Mouse (Mus musculus) c-Kit-positive CD71-positive TER-119-negative erythroid progenitor cells, embryonic 14.5 days (primary cell): ENCODE measurements at regions not wholly inside any gene's neighbourhood (a gene's known extent, or its start where the extent isn't known, plus 50 kb on each side); places are given as distances from the start of the nearest gene placed in this dataset.
"Not testable (repeated sequence)": the region's sequence is repeated elsewhere in the genome, so short reads cannot be mapped to it uniquely, and the experiment has no call there.

Experiments used
- DNase-seq: peaks from one replicate; pipeline ENCODE4 v3.0.0-alpha.2; 2013; ENCODE audit warnings: low read depth

DNA sequence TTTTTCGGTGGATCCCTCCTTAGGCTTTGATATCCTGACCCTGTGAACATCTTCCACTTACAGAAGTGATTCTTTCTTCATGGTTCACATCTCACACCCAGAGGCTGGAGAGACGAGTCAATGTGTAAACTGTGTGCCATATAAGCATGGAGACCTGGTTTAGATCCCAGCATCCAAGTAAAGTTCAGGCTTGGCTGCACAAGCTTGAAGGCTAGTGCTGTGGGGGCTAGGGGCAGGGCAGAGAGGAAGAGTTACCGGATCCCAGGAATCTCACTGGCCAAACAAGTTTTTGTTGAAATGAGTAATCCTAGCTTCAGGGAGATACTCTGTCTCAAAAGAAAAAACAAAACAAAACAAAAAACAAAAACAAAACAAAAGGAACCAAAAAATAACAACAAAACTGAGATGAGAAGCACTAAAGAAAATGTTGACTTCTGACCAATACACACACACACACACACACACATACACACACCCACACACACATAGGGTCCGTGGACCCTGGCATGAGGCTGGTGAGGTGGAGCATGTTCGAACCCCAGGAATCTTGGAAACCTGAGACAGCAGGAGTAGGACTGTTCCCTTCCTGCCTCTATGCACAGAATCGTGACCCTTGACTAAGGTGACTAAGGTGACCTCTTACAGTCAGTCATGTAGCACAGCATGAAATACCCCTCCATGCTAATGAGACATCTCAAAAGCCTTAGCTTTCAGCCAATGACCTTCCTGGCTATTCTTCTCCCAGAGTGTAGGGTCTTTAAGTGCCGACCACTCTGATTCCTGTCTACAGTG lies 55.2 kb downstream of the Gm12728 start:
- DNase-seq, result no peak

DNA sequence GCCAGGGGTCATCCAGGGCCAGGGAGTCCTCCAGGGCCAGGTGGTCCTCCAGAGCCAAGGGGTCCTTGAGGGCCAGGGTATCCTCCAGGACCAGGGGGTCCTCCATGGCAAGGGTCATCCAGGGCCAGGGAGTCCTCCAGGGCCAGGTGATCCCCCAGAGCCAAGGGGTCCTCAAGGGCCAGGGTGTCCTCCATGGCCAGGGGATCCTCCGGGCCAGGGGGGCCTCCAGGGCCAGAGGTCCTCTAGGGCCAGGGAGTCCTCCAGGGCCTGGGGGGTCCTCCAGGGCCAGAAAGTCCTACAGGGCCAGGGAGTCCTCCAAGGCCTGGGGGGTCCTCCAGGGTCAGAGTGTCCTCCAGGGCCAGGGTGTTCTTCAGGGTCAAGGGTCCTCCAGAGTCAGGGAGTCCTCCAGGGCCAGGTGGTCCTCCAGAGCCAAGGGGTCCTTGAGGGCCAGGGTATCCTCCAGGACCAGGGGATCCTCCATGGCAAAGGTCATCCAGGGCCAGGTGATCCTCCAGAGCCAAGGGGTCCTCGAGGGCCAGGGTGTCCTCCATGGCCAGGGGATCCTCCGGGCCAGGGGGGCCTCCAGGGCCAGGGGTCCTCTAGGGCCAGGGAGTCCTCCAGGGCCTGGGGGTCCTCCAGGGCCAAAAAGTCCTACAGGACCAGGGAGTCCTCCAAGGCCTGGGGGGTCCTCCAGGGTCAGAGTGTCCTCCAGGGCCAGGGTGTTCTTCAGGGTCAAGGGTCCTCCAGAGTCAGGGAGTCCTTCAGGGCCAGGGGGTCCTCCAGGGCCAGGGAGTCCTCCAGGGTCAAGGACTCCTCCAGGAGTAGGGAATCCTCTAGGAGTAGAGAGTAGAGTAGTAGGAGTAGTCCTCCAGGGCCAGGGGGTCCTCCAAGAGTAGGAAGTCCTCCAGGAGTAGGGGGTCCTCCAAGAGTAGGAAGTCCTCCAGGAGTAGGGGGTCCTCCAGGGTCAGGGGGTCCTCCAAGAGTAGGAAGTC lies 56.6 kb downstream of the Gm12728 start:
- DNase-seq, result not testable (repeated sequence)

DNA sequence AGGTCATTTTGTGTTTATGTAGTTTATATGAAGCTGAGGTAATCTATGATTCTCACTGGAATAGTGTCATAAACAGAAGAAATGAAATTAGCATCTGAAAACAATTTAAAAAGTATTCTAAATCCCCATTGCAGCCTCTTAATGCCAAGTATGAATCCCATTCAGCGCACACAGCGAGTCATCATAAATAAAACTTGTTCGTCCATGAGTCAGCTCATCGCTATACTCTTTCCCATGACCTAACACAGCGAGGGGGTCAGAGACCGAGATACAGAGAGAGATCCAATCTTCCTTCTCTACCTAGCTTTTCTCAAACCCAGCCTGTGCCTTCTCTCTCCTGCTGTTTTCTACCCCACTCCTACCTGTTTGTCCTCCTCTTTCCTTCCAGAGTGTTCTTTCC lies 63.4 kb downstream of the Gm12728 start:
- no peak for DNase-seq

DNA sequence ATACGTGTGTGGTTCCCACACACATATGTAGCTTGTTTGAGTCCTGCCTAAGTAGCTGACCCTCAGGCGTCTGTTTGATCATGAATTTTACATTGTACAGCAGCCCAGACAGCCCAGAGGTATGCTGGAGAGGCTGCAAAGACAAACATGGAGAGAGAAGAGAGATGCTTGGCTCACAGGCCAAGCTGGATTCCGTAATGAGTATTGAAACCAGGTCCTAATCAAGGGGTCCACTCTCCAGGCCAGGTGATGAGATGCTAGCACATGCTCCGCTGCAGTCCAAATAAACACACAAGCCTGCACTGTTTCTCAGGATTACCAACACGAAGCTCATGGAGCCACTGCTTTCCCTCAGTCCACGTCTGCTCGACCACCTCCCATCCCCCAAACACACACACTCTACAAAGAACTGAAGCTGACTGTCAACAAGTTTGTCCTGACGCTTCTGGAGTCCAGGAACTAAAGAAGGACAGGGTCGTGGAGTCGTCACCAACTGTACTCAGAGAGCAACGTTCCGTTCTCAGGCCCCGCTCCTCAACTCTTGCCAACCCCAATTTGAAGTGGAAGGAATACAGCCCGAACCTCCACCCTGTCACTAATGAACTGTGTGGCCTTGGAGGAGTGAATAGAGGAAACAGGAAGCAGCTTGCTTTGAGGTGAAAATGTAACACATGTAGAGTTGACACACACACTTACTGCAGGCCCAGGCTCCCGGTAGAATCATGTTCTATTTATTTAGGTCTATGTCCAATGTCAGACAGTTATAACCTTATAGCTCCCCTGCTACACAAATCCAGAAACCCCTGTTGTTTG lies 69.6 kb downstream of the Gm12728 start:
- DNase-seq, result no peak

DNA sequence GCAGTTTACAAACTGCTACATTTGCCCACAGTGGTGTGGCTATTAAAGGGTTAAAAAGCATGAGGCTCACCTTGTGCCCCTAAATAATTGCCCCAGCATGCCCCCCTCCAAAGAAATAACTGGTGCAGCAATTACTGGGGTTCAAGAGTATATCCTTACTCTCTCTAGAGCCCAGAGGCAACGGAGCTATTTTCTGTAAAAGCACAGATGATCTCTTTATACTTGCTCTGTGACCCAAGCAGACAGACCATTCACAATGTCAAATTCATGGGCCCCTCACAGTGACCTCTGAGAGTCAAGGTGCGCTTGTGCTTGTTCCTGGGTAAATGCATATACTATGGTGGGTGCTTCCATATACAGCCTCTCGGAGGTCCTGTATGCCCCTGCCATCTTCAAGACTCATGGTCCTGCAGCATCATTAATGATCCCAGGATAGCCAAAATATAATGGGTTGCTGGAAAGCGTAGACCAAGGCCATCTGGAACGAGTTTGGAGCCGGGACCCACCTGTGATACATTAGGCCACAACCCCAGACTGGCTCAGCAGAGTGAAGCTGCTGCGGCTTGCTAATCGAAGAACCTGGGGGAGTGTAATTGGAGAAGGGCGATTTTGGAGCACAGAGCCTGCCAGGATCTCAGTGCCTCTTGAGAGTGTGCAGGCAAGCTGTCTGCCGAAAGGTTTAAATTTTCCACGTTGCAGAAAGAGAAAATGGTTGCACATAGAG lies 71.4 kb downstream of the Gm12728 start:
- DNase-seq, result no peak

DNA sequence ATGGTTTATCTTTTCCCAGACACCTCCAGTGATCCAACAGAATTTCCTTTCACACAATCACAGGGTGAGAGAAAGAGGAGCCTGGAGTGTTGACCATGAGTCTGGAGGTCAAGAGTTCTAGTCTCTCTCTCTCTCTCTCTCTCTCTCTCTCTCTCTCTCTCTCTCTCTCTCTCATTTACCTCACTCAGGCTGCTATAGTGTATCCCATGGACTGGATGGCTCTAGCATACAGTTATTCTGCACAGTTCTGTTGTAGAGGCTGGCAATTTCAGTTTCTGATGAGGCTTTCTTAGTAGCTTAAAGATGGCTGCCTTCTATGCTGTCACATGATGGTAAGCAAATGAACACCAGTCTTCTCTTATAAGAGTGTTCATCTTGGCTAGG lies 72.0 kb downstream of the Gm12728 start:
- DNase-seq, result no peak

DNA sequence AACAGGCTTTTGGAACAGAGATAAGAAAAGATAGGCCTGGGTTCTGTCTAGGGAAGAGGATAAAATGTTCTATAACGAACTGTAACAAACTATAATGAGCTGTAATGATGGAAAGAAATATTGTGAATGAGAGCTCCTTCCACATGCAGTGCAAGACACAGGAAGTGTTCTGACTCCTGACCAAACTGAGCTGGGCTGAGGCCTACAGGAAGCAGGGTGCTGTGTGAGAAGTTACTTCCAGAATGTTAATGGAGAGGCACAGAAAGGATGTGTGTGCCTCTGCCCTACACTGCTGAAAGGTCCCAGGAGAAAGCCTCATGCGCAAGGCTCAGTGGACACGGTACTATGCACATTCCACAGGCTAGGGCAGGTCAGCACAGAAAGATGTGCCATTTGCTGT lies 80.8 kb downstream of the Gm12728 start:
- no peak for DNase-seq

DNA sequence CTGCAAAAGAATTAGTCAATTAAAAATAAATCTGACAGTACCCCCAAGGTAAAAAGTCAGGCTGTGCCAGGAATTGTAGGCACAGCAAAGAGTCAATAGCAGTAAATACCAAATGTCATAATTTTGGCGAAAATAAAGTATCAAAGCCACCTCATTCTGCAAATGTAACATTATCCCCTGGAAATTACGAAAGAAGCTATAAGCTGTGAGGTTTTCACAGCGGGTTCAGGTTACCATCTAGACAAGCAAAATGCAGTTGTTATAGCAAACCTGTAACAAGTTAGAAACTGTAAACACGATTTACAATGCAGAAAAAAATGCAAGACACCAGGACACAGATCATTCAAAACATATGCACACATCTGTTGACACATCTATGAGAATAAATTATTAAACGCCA lies 87.6 kb downstream of the Gm12728 start:
- no peak for DNase-seq

DNA sequence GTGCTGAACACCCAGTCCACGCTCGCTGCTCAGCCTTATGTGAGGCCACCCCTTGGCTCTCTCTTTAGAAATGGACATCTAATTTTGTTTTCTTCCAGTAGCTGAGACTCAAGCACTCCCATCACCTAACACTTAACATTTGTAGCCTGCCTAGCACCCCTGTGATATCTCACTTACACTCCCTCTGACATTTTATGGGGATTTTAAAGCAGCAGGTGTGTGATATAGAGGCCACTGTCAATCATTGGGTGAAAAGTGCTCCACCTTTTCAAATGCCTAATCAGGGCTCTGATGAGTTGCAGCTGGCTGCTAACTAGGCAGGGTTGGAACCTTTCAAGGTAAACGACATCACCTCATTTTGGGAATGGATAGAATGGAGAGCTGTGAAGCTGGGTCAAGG lies 90.2 kb downstream of the Gm12728 start:
- no peak for DNase-seq

DNA sequence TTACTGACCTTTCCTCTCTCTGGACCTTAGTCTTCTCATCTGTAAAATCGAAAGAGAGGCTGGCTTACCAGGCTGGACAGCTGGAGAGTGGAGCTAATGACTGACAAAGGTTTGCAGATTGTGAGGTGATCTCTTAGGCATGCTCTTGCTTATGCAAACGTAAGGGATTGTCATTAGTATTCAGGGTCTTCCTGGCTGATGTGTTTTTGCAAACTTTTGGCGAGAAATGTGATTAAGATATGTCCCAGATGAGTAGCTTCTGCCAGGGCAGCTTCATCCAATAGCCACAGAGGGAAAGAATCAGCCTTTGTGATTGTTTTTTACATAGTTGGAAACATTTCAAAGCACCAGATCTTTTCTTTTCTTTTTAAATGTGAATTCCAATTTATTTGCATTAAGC lies 95.1 kb downstream of the Gm12728 start:
- no peak for DNase-seq

DNA sequence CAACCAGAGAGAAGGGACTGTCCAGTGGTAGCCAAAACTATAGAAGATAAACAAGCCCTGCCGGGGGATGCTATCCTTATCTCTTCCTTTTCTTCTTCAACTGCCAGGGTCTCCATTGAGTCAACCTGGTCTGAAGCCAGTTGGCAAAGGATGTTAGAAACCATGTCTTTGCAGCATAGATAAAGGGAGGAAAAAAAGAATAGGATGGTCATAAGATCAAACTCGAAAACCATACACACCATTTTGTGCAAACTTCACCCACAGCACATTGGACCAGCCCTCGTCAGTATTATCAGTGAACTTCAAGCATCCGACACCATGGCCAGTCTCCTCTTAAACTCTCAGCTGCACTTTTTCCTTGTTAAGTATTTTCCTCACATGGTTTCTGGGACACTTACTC lies 101.8 kb downstream of the Gm12728 start:
- DNase-seq, result no peak

DNA sequence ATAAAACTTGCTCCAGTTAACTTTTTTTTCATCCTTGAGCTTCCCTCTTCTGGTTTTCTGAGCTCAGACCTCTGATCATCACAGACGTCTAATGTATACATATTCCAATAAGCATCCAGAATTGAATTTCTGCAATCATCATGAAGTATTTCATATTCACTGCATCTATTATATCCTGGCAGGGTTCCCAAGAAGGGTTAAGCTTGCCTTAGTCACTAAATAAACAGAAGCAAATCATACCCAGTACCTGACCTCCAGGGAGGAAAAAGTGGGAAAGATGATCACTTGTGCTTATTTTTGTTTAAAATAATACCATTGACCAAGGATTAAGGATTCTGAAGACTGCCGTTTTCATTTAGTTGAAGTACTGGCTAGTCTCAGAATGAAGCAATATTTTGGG lies 102.4 kb downstream of the Gm12728 start:
- DNase-seq, result no peak

DNA sequence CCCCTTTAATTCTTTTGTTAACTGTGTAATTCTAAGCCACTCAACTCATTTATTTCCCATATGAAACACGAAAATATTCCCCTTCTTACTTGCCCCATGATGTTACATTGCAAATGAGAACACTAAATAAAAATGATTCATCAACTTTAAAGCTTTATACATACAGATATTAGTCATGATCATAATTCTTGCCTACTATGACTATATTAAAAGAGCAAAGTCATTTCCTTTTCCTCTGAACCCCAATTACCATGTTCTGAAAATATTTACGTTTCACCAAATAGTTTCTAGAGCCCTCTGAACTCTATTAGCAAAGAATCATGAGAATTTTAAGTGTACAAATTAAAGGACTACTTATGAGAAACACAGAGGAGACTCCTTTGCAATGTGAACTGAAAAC lies 105.4 kb downstream of the Gm12728 start:
- DNase-seq, result no peak

DNA sequence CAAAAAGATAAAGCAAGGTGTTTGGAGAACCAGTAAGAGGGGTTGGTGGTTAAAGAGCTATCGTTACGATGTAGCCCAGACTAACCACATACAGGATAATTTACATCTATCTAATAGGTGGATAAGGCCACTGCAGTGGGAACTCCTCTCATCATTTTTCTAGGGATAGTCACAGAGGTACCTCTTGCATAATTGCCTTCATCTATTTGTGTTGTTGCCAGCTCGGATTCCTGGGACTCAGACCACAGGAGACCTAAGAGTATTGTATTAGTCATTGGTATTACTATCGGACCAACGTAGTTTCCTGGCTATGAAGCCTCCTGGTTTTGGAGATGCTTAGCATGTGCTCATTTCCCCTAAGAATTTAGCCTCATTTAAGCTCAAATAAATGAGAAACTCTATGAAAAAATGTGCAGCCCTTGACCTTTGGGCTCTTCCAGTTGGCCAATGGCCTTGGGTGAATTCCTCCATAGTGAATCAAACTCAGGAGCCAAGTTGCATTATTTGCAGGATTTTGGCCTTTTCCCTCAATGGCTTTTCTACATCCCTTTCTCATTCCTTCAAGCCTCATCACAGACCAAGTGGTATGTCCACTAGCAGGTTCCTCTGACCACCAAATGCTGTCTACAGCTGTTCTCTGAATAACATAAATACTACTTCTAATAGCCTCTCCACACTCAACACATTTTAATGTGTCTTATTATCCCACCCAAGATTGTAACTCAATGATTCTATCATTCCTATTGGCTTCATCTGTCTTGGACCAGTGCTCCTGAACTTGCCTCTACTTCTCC lies 108.6 kb downstream of the Gm12728 start:
- DNase-seq, result no peak

DNA sequence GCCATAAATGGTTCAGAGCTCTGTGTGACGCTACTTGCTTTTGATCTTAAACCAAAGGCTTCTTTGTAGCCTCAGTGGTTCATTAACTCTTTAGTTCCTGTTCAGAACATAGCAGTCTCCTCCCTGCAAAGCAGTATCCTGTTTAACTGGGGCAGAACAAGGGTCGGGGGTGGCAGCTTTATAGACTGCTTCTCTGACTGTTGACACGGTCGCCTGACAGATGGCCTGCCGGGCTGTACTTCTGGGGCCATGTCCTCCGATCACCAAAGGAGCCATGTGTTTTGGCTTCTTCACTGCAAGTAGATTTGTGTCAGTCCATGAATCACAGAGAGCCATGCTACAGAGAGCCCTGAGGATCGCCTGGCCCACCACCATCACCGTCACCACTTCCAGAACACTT lies 115.2 kb downstream of the Gm12728 start:
- DNase-seq, result no peak

DNA sequence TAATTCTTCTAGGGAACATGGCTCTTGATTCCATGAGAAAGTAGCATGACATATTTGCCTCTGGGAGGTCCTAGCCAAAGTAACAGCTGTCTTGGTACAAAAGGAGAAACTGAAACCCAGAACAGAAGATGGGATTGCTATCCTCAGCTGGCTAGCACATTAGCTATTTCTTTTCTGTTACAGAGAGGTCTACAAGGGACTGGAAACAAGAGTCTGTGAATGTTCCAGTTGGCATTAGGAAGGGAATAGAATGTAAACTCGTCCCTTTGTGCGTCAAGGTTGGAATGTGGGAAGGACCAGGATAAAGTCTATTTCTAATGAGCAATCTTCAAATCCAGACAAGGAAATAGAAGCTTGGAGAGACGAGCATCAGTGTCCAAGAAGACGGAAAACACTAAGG lies 116.7 kb downstream of the Gm12728 start:
- no peak for DNase-seq

DNA sequence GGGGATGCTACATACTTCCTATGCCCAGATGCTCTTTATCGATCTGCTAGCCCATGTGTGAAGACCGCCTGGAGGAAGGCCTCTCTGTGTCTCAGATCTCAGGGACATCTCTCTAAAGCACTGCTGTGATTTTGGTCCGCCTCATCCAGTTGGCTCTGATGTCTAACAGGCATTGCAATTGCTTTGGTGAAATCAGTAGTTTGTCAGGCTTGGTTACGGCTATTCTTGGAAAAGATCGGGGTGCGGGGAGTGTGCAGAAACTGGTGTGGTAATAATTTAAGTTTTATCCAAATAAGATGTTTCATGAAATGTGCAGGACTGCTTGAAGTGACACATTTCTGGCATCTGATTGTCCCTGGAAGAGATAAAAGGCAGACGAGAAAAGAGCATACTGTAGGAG lies 117.9 kb downstream of the Gm12728 start:
- DNase-seq, result no peak

DNA sequence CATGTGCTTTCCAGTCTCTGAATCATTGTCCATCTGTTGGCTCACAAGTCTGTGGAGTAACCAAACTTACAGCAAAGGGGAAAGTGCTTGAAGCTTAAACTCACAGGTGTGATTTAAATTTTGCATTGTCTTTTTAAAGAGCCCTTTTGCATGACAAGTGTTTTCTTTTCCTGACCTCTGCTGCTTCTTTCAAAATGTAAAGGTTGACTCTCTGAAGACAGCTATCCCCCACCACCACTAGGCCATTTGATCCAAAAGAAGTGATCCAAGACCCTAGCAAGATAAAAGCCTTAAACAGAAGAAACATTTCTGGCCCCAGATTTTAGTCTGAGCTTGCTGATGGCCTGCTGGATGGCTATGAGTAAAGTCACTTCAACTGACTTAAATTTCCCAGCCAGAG lies 118.6 kb downstream of the Gm12728 start:
- DNase-seq, result no peak

DNA sequence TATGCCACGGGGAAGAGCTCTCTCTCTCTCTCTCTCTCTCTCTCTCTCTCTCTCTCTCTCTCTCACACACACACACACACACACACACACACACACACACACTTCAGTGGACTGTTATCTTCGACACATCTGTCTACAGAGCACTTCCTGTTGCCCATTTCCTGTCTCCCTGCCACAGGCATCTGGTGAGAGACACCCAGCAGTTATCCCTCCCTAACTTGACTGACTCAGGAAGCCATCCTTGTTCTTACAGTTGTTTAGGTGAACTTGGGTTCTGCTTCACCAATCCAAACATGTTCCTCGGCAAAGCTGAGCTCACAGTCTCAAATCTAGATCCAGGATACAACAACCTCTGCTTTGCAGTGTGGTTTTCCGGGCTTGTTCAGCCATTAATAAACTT lies 119.6 kb downstream of the Gm12728 start:
- no peak for DNase-seq

DNA sequence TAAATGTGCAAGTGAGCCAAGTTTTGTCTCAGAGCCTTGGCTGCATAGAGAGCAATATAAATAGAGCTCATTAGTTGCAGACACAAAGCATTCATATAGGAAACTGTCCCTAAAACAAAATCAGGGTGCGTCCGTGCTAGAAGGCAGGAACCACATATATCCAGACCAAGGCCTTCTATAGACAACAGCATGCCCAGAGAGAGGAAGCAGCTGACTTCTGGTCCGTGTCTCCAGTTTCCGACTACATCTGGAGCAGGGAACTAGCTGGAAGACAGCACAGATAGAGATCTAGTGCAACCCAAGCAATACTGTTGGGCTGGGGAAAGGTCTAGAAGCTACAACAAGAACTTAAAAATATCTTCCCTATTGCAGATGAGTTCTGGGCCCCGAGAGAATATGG lies 121.0 kb downstream of the Gm12728 start:
- DNase-seq, result no peak

DNA sequence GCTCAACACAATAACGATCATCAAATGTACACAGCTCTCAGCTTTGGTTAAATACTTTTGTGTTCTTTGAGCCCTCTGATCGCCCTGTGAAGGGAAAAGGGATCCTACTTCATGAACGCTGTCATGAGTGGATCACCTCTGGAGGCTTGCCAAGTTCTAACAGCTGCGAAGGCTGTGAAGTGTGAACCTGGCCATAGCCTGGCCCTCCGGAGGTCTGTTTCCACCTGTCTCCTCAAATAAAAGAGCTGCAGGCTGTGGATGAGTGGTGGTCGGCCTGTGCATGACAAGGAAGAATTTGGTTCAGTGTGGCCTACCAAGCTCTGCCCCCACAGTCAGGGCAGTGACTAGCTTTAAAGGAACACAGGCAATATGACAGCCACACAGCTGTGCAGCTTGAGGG lies 122.0 kb downstream of the Gm12728 start:
- DNase-seq, result no peak
